Mouse (Mus musculus) frontal cortex, adult 2 months (tissue): ENCODE results near the gene Tnfrsf8. TPM values are rescaled to one million over a fixed set of nuclear protein-coding genes. Genes with fewer than 3 reads are reported as not detected.

ENCODE experiments used
- DNase-seq, 2 experiments: peaks; one replicate each; pipeline ENCODE4 v3.0.0; 2022; ENCODE audit warnings: low spot score in 1 of 2; ENCODE audit errors: extremely low spot score in 1 of 2
- polyA plus RNA-seq: library from polyadenylated mRNA; depleted of rRNA; stranded (reverse); fragments of >200 nt; gene quantifications from 2 replicates; pipeline ENCODE4 v1.2.3, GENCODE M21; 2012

The Tnfrsf8 gene
- polyA plus RNA-seq, 1 experiment = 3.2 TPM

DNA sequence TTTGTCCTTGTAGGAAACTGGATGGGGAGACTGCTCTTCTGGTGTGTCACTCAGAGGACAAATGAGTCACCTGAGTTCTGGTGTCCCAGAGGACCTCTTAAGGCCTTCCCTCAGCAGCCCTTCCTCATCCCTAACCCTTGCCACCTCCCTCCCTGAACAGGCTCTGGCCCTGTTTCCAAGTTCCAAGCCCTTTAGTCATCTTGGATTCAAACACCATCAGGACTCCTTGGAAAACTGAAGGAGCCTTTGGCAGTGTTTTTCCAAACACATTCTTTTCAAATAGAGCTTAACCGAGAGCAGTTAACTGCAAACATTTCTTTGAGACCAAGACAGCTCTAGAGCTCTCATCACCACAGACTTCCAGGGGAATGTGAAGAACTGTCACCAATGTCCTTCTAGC is 42.2 kb downstream of the Tnfrsf8 start:
- DNase-seq = no peak

DNA sequence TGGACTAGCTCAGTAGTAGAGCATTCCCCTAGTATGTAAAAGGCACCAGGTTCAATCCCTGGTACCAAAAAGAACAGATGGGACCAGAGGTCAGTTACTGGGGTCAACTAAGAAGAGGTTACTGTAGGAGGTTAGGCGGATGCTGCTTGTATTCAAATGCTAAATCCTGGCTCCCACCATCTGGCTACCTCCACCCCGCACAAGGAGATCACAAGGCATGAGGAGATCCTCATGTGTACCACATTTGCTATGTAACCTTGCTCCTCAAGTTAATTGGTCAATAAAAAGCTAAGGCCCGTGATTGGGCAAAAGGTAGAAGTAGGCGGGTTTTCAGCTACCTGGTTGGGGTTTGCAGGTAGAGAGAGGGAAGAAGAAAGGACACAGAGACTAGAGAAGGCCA is 43.3 kb downstream of the Tnfrsf8 start:
- DNase-seq = no peak

DNA sequence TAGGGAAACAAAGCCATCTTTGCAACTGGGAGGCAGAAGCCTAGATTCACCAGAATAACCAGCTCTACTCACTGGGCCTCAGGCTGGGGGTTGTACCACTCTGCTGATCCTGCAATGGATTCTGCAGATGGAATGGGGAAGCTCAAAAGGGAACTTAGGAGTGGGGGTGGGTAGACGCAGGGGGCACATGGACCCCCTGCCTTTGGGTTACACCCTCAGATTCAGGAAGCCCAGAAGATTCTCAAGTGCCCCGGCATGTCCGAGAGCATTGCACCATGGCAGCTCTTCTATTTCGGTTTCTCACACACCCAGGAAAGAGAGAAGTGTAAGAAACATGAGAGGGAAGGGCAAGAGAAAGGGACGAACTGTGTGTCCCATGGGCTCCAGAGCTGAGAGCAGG is 44.8 kb downstream of the Tnfrsf8 start:
- DNase-seq = no peak

DNA sequence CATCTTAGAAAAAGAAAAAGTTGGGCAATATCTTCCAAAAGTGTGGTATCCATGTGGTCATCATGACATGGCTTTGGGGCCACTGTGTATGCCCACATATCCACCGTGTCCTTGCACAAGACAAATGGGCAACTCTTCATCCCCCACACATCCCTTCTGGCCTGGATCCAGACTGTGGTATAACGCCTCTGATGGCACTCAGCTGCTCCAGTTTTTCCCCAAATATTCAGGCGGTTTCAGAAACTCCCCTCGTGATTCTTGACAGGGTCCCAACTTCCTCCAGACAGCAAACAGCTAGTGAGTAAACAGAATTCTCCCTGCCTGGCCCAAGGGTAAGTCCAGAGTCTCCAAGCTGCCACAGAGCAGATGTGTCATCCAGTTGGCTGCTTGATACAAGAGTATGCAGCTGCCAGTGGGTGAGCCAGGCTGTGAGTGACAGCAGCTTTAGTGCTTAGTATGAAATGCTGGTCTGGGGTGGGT is 47.3 kb downstream of the Tnfrsf8 start:
- DNase-seq = no peak

DNA sequence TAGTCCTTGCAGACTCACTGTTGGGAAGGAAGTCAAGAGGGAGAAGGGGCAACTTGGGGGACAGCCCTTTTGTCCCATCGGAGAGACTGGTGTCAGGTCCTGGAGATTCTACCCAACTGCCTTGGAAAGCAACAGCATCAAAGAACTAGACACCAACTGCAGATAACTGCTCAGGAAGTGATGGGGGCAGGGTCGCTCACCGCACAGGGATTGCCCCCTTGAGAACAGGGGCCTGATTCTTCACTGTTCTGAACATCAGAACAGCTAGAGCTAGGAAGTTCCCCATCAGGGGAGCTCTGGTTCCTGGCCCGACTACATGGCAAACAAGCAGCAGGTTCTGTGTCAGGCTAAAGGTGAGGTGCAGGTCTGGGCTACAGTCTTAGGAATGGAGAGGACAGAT is 48.5 kb downstream of the Tnfrsf8 start:
- no peak for DNase-seq

DNA sequence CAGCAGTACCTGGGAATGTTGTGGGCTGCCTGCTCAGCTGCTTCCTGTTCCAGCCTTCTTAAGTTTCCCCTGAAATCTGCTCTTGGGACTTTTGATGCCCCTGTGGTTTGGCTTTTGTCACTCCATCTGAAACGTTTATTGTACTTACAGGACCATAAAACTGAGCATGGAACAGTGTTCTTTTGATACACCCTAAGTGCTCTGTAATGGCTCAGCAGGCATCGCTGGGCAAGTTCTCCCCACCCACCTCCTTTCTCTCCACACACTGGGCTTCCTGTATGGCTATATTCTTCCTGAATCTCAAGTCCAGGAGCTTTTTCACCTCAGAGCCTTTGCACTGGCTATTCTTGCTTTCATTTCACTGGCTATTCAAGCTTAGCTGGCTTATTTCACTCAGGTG is 50.2 kb downstream of the Tnfrsf8 start:
- no peak for DNase-seq

DNA sequence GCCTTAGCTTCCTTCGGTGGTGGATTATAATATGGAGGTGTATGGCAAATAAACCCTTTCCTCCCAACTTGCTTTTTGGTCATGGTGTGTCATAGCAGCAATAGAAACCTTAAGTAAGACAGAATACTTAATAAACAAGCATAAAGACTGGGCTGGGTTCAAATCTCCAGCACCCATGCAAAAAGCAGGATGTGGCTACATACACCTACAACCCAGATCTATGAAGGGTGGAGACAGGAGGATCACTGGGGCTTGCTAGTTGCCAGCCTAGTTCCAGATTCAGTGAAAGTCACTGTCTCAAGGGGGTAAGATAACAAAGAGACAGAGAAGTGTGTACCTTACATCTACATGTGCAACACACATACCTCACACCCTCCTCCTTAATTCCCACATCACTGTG is 51.4 kb downstream of the Tnfrsf8 start:
- DNase-seq = no peak

DNA sequence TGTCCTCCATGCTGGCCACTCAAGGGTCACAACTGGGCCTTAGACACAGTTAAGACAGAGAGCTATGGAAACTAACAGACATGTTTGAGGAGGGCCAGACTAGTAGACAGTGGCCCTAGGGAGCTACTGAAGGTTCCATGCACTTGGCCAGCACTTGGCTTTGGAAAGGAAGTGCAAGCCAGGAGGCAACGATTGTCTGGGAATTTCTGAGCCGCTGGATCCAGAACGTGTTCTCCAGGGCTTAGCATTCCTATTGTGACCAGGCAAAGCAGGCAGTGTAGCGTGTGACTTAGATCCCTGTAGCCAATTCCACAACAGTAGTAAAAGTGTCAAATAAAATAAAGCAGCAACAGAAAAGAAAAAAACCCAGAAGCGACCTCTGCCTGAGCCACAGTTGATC is 54.2 kb downstream of the Tnfrsf8 start:
- no peak for DNase-seq

DNA sequence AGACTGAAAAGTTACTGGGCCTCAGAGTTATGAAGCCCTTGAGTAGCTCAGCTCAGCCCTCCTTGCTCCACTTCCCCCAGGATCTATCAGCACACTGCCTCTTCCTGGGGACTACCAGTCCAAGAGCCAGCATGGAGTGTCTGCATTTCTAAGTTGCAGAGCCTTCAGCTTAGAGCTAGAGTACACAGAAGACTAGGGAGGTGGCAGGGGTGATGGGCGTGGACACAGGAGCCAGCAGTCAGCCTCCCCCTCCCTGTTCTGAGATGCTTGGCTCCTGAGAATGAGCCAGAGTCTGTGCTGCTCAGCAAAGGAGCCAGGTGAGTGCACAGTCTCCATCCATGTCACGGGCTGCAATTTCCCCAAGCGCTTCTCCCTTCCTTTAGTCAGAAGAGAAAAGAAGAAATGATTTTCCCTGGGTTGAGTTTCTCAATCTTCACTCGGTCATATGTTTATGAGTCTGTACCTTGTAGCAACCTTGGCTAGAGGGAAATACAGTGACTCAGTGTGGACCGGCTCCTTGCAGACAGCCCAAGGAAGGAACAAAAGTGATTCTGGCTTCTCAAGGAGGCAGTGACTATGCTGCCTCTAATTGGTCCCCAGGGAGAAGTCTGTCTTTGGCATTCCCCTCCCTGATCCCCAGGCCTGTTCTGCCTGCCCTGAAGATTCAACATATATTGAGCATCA is 57.1 kb downstream of the Tnfrsf8 start:
- no peak for DNase-seq

DNA sequence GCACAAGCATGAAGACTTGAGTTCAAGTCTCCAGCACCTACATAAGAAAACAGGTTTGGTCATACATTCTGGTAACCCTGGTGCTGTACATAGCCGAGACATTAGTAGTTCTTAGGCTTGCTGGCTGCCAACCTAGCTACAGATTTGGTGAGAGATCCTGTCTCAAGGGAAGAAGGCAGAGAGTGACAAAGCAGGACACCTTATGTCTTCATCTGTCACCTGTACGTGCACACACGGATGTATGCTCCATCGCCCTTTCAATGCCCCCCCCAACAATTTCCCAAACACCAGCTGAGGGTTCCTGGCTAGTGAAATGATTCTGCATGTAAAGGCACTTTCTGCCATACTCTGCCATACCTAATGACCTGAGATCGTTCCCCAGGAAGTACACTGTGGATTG is 58.8 kb downstream of the Tnfrsf8 start:
- no peak for DNase-seq

DNA sequence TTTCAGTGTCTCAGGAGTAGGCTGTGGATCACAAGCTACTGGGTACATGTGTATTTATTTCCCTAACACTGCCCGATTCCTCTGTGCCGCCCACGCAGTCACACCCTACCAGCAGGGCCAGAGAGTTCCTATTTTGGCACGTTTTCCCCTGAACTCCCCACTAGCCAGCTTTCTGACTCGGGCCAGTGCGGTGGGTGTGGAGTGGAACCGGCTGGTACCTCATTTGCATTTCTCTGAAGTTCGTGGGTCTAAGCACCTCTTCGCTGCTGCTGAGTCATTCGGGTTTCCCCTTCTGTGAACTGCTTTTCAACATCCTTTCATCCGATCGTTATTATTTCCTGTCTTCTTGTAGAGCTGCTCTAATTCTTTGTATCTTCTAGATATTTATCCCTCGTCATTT is 60.5 kb downstream of the Tnfrsf8 start:
- DNase-seq = peak in 1 of 2 experiments; percentile 22

DNA sequence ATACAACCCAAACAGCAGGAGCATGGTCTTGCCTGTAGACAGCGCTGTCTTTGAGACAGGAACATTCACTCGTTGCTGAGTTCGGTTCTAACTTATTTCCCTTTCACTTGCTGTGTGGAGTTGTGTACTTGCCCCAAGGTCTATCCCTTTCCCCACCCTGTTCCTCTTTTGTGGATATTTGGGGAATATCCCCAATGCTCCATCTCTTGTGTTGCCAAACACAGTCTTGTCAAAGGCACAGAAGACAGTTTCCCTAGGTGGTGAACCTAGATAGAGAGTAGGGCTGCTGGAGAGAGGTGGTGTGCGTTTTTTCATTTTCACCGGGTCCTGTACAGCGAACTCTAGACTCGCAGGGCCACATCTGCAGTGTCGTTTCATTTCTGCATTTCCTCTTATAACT is 62.4 kb downstream of the Tnfrsf8 start:
- no peak for DNase-seq

DNA sequence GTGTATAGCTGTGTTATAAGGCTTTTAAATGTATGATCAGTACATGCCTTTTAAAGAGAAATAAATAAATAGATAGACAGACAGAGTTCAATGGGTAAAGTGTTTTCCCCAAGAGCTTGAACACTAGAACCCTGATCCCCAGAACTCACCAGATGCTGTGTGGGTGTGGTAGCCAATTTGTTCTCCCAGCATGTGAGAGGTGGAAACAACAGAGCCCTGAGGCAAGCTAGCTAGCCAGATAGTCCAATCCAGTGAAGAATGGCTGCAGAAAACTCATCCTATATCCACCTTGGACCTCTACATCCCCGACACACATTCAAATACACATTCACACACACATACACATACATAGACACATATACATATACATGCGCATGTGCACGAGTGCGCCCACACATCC is 63.4 kb downstream of the Tnfrsf8 start:
- DNase-seq = no peak

DNA sequence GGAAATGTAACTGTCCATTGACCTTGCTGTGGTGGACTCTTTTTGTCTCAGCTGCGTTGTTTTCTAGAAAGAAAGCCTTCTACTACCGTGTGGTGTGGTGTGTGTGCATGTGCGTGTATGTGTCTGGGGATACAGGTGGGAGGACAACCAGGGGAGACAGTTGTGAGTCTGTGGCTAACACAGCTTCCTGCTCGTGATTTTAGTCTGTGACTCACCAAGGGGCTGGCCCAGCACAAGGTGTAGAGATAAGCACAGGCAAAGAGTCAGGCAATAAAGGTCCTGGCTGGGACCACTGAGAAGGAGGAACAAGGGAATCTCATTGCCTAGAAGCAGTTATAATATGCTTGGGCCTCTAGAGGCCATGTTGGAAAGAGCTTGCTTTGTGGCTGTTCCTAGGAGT is 65.0 kb downstream of the Tnfrsf8 start:
- no peak for DNase-seq

DNA sequence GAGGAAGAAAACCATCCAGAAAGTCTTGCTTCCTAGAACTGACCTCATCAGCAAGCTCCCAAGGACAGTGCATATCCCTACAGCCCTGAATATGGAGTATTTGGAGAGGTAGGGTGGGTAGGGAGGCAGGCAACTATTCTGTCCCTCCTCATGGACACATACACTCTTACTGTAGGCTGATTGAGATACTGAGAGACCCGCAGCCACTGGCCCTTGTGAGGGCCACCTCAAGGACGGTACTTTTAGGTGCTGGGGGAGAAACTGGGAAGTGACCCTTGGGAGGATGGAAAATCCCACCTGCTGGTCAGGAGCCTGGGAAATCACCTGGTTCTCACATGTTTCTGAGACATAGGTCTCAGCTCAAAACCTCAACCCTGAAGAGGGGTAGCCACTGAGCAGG is 67.4 kb downstream of the Tnfrsf8 start:
- no peak for DNase-seq

DNA sequence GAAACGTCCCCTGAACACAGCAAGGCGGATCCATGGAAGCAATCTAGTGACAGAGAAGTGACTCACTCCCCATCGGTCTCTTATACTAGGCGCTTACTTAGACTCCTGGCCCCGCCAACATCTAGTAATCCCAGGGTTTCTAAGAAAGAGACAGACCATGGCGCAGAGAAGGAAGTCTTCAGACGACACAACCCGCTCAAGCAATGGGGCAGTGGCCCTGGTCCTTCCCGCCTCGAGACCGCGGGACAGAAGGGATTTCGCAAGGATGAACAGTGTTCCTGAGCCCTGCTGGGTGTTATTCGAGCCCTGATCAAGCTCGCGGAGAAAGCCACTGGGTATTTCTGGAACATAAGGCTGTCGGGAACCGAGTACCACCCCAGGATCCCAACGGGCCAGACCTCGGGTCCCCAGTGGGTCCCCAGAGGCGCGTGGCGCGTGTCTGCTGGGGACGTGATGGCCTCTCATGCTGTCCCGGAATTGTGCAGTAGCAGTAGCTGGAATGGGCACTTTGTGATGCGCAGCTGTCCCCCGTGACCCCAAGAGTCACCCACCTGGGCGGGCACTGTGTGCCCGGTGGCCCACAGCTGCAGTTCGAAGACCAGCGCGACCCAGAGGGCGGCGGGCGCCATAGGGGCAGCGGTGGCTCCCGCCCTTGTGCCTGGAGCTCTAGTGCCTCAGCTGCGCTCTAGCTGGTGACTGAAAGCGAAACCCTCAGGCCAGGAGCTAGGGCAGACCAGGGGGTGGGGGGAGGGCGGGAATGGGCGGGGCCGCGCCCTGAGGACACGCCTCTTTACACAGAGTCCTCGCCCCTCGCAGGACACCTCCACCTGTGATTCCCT is 68.6 kb downstream of the Tnfrsf8 start, which contains the start of gene Tnfrsf1b:
TSS of gene Tnfrsf1b (minus strand) at position 698 of the 839 bp plus-strand sequence.
- DNase-seq = no peak

DNA sequence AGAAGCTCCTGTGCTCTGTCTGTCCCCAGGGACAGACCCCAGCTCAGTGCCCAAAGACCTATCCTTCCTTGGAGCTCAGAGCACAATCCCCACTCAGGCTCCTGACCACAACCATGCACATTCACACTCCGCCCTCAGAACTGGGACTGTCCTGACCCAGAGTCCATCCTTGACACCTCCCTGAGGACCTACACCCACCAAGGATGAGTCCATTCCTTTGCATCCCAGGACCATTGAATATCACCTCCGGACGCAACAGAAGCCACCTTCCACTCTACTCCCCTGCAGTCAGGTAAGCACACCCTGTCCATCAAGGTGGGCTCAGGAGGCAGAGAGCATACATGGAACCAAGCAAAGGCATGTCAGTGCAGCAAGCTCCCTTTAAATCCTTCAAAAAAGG is 69.4 kb downstream of the Tnfrsf8 start:
- DNase-seq = no peak

DNA sequence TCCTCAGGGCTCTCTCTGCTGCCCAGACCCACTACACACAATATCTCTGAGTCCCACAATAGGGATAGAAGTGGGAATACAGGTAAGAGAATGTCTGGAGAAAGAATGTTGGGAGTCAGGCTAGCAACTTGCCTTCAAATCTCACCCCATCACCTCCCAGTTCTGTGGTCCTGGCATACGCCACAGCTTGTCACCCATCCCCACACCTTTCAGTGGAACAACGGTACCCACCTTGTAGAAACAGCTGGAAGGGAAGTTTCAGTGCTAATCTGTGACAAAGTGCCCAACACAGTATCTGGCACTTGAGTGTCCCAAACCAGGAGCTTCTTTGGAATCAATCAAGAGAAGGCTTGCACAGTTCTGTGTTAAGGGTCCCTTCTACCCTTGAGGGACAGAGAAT is 70.3 kb downstream of the Tnfrsf8 start:
- no peak for DNase-seq

DNA sequence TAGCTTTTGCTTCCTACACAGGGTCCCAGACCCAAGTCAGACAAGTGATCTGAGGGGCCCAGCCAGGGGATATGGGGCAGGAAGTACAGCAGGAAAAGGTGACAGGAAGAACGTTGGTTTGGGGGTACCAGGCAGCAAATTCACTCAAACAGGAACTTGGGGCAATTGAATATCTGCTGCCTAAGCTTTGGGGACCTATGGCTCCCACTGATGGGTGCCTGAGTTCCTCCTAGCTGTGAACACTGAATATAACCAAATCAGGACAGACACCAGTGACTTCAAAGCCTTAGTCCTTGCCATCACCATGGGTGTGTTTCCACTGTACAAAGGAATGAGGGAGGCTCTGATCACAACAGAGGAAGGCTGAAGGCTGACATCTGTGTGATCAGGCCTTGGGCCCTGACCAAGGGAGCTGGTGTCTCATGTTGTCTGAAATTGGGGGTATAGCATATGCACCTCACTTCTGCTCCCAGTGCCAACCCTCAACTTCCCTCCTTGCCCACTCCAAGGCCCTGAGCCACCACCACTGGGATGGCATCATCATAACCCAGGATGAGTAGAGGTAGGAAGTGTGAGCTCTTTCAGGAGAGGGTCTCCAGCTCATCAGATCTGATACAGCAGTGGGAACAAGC is 72.1 kb downstream of the Tnfrsf8 start:
- no peak for DNase-seq

DNA sequence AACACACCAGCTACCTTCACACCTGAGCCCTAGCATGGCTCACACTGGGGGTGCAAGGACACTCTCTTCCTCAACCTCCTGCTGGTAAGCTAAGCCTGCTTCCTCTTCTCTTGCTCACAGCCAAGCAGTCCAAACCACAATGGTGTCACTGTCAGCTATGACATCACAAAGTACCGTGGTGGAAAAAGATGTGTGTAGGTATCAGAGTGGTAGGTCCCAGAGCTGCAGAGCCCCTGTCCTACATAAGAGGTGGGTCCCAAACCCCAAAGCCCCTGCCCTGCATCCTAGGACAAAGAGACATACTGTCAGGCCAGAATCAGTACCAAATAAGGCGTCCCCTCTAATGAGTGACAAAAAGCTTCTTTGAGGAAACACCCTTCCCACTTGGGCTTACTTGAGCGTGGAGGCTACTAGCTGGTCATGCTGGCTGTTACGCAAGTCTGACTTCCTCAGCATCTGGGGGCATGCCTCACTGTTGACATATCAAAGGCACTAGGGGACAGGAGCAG is 74.2 kb downstream of the Tnfrsf8 start:
- DNase-seq = no peak
